ENCODE assay signal across 8 mouse cellular contexts in genomic region chr7:16221582-16222272, GRCm38 (mm10). TPM values are rescaled to one million over a fixed set of nuclear protein-coding genes. Genes with fewer than 3 reads are reported as not detected.
DNase-seq lines count a peak whose midpoint lies in the region; ATAC-seq lines count a peak whose summit lies in the region.

Dhx34 (minus strand) TSS chr7:16222037.

- H3K27me3 ChIP-seq in heart, embryonic 13.5 days (replicated peaks), result peaks cover 12% of the 10 kb centered on the region
- H3K27me3 ChIP-seq in liver, embryonic 12.5 days (replicated peaks), result peaks cover 12% of the 10 kb centered on the region
- no peaks in the 10 kb centered on the region for H3K27me3 ChIP-seq in stomach, embryonic 15.5 days (replicated peaks)

- DNase-seq in CD4-positive, CD25-positive, alpha-beta regulatory T cell, adult 2 months (ENCODE audit: low read depth, low spot score), result peak; percentile 99
- peak; percentile 19 for DNase-seq in fat pad, adult 2 months (ENCODE audit: extremely low read depth, low read depth, low spot score)
- DNase-seq in kidney, postnatal 10 days, result peak; percentile 96
- peak; percentile 94 to 97 for DNase-seq in natural killer cell, adult 2 months (ENCODE audit: low spot score in 2 of 2)

- H3K4me2 ChIP-seq in heart, embryonic 13.5 days, result peak within 1 kb of the TSS; percentile 85
- peak within 1 kb of the TSS; percentile 82 for H3K4me2 ChIP-seq in liver, embryonic 12.5 days
- peak within 1 kb of the TSS; percentile 71 for H3K4me2 ChIP-seq in stomach, embryonic 15.5 days

- peak; percentile 90 for ATAC-seq in heart, embryonic 13.5 days (ENCODE audit: extremely low read depth, insufficient number of reproducible peaks, low FRiP score, low TSS enrichment)
- peak; percentile 97 for ATAC-seq in liver, embryonic 12.5 days
- peak; percentile 96 for ATAC-seq in stomach, embryonic 15.5 days (ENCODE audit: insufficient read depth, low FRiP score, low read depth)

- H3K4me1 ChIP-seq in brown adipose tissue, adult 24 weeks (ENCODE audit: control insufficient read depth, insufficient read depth, insufficient read length, low read length), result peaks cover 6% of the 10 kb centered on the region; the same call in 1 of the 2 replicates
- peaks cover 12% of the 10 kb centered on the region for H3K4me1 ChIP-seq in heart, embryonic 13.5 days
- H3K4me1 ChIP-seq in liver, embryonic 12.5 days, result peaks cover 21% of the 10 kb centered on the region
- peaks cover 7% of the 10 kb centered on the region; the same call in 1 of the 2 replicates for H3K4me1 ChIP-seq in stomach, embryonic 15.5 days

- H3K36me3 ChIP-seq in heart, embryonic 13.5 days, result peaks cover 18% of the 10 kb centered on the region
- H3K36me3 ChIP-seq in liver, embryonic 12.5 days, result peaks cover 22% of the 10 kb centered on the region
- H3K36me3 ChIP-seq in stomach, embryonic 15.5 days, result no peaks in the 10 kb centered on the region

- H3K9me3 ChIP-seq in heart, embryonic 13.5 days, result no peaks in the 10 kb centered on the region
- no peaks in the 10 kb centered on the region for H3K9me3 ChIP-seq in liver, embryonic 12.5 days (replicated peaks)
- no peaks in the 10 kb centered on the region for H3K9me3 ChIP-seq in stomach, embryonic 15.5 days

- H3K27ac ChIP-seq in brown adipose tissue, adult 24 weeks (replicated peaks; ENCODE audit: low read depth, low read length), result peak within 1 kb of the TSS; percentile 55
- H3K27ac ChIP-seq in heart, embryonic 13.5 days (replicated peaks), result peak within 1 kb of the TSS; percentile 69
- H3K27ac ChIP-seq in liver, embryonic 12.5 days, result peak within 1 kb of the TSS; percentile 81
- peak within 1 kb of the TSS; percentile 86 for H3K27ac ChIP-seq in stomach, embryonic 15.5 days

- WGBS in heart, embryonic 13.5 days, result 2% methylated on average over 34 of the region's 34 CpGs
- 1% methylated on average over 34 of the region's 34 CpGs for WGBS in liver, embryonic 12.5 days (ENCODE audit: insufficient replicate concordance)
- WGBS in stomach, embryonic 15.5 days, result 1% methylated on average over 34 of the region's 34 CpGs

- H3K9ac ChIP-seq in heart, embryonic 13.5 days, result peak within 1 kb of the TSS; percentile 91
- peak within 1 kb of the TSS; percentile 84 for H3K9ac ChIP-seq in liver, embryonic 12.5 days
- H3K9ac ChIP-seq in stomach, embryonic 15.5 days, result peak within 1 kb of the TSS; percentile 74

- H3K4me3 ChIP-seq in brown adipose tissue, adult 24 weeks (ENCODE audit: insufficient read depth, low read depth, low read length), result peak within 1 kb of the TSS; percentile 73
- peak within 1 kb of the TSS; percentile 83 for H3K4me3 ChIP-seq in heart, embryonic 13.5 days
- peak within 1 kb of the TSS; percentile 79 for H3K4me3 ChIP-seq in liver, embryonic 12.5 days
- peak within 1 kb of the TSS; percentile 70 for H3K4me3 ChIP-seq in stomach, embryonic 15.5 days (replicated peaks)

RNA-seq across cellular contexts. Expression of gene Dhx34, which starts in this region (rescaled TPM):
- polyA plus RNA-seq in brown adipose tissue, adult 24 weeks (2012; ENCODE audit: insufficient read depth, insufficient read length, missing spikeins), result 7.3 and 8.3 TPM in 2 replicates
- polyA plus RNA-seq in heart, embryonic 13.5 days (2015; fragmentation: Nextera tagmentation; extraction: Ambion mirVana), result 10.5 and 11.0 TPM in 2 replicates
- polyA plus RNA-seq in liver, embryonic 12.5 days (2016; fragmentation: Nextera tagmentation; extraction: Ambion mirVana), result 9.5 and 9.6 TPM in 2 replicates
- polyA plus RNA-seq in stomach, embryonic 15.5 days (2015; fragmentation: Nextera tagmentation; extraction: Ambion mirVana), result 37.9 and 55.3 TPM in 2 replicates

Comparison
In these comparisons a context has a peak if more than half of its experiments do, and no peak if none do; other contexts are left out.
1. Peak in every context shown above with its lines: DNase-seq, ATAC-seq, H3K4me3 ChIP-seq and H3K27ac ChIP-seq.
2. DNase-seq: peak in every context shown above with its lines; median percentile 99 in CD4-positive, CD25-positive, alpha-beta regulatory T cell, adult 2 months; 96 in kidney, postnatal 10 days; 96 in natural killer cell, adult 2 months; 19 in fat pad, adult 2 months.